Mouse (Mus musculus): ENCODE data around the gene Trip13. TPM values are rescaled to one million over a fixed set of nuclear protein-coding genes. Genes with fewer than 3 reads are reported as not detected.
A peak's percentile ranks its signal among the peaks of the same experiment; 100 is the strongest.

The Trip13 gene
- polyA plus RNA-seq, 2 experiments: 20.6 to 36.0 TPM

DNA sequence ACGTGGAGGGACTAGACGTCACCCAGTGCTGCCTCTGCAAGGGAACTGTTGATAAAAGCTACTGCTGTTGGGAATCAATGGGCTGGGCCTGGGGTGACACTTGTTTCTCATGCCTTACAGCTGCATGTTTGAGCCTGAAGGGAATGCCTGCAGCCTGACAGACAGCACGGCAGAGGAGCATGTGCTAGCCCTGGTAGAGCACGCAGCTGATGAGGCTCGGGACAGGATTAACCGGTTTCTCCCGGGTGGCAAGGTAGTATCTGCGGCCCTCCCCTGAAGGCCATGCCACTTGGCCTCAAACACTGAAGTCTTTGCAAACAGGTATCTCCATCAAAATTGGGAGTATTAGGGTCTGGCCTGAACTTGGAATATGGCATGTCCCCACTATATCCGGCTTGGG, 7.0 kb upstream of the Trip13 start:
- 83% methylated on average over 9 of the region's 9 CpGs for WGBS
- Histone ChIP-seq H3K9me3 (ENCODE audit: control insufficient read depth, low read length) (no peaks in the 10 kb centered on the region), H3K27me3 (ENCODE audit: control insufficient read depth, insufficient read depth, low read length) (no peaks in the 10 kb centered on the region), H3K4me3 (replicated peaks; ENCODE audit: low read length) (no peak overlapping the region), H3K36me3 (ENCODE audit: control insufficient read depth, insufficient read depth, low read length) (peaks cover 96% of the 10 kb centered on the region), H3K4me1 (ENCODE audit: control insufficient read depth, insufficient read depth, low read length) (no peaks in the 10 kb centered on the region), H3K27ac (replicated peaks; ENCODE audit: low read depth, low read length) (no peak overlapping the region), H3K4me2 (replicated peaks; ENCODE audit: low read depth, low read length, severe bottlenecking) (no peak overlapping the region), H3K9ac (ENCODE audit: low read depth, low read length, severe bottlenecking) (no peak overlapping the region)
- no peak for TF ChIP-seq POLR2A (IDR thresholded peaks at IDR 0.05; ENCODE audit: borderline replicate concordance, extremely low read depth, insufficient read depth, insufficient read length)
- no peak for DNase-seq (ENCODE audit: low spot score)
- no peak for ATAC-seq (ENCODE audit: low FRiP score, low read depth)

DNA sequence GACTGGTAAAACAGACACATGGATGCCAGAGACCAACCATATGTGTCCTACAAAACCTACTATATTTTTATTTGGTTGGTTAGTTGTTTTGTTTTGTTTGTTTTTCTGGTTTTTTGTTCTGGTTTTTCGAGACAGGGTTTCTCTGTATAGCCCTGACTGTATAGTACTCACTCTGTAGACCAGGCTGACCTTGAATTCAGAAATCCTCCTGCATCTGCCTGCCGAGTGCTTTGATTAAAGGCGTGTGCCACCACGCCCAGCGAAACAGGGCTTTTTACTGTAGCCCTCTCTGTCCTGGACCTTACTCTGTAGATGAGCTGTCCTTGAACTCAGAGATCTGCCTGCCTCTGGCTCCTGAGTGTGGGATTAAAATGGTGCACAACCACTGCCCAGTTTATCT, 1.5 kb upstream of the Trip13 start:
- H3K4me2 ChIP-seq (replicated peaks; ENCODE audit: low read depth, low read length, severe bottlenecking): no peak overlapping the region
- no peak overlapping the region for H3K9ac ChIP-seq (ENCODE audit: low read depth, low read length, severe bottlenecking)
- peaks cover 5% of the 10 kb centered on the region for H3K4me1 ChIP-seq (ENCODE audit: control insufficient read depth, insufficient read depth, low read length)
- no peak overlapping the region for H3K4me3 ChIP-seq (replicated peaks; ENCODE audit: low read length)
- 96% methylated on average over 5 of the region's 5 CpGs for WGBS
- ATAC-seq (ENCODE audit: low FRiP score, low read depth): no peak
- no peaks in the 10 kb centered on the region for H3K27me3 ChIP-seq (ENCODE audit: control insufficient read depth, insufficient read depth, low read length)
- H3K36me3 ChIP-seq (ENCODE audit: control insufficient read depth, insufficient read depth, low read length): peaks cover 45% of the 10 kb centered on the region
- no peak for TF ChIP-seq POLR2A (IDR thresholded peaks at IDR 0.05; ENCODE audit: borderline replicate concordance, extremely low read depth, insufficient read depth, insufficient read length)
- H3K27ac ChIP-seq (replicated peaks; ENCODE audit: low read depth, low read length): no peak overlapping the region
- H3K9me3 ChIP-seq (ENCODE audit: control insufficient read depth, low read length): no peaks in the 10 kb centered on the region
- DNase-seq (ENCODE audit: low spot score): no peak

DNA sequence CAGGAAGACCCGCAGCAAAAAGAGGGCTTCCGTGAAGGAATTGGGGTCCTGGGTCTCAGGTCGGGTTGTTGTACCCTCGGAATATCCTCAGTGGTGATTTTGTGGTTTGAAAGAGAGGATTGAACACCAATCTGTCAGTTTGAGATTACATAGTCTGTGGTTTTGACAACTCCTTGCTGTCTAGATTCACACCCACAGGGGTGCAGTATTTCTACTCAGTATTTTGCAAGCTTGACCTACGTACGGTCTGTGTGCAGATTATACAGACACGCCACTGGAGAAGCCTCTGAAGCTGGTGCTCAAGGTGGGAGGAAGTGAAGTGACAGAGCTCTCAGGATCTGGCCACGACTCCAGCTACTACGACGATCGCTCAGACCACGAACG, 585 bp upstream of the Trip13 start:
- peak overlapping the region; percentile 63 for H3K9ac ChIP-seq (ENCODE audit: low read depth, low read length, severe bottlenecking)
- peak overlapping the region; percentile 75 for H3K27ac ChIP-seq (replicated peaks; ENCODE audit: low read depth, low read length)
- no peaks in the 10 kb centered on the region for H3K9me3 ChIP-seq (ENCODE audit: control insufficient read depth, low read length)
- DNase-seq (ENCODE audit: low spot score) (no peak), ATAC-seq (ENCODE audit: low FRiP score, low read depth) (no peak)
- H3K4me2 ChIP-seq (replicated peaks; ENCODE audit: low read depth, low read length, severe bottlenecking): peak overlapping the region; percentile 64
- TF ChIP-seq POLR2A (IDR thresholded peaks at IDR 0.05; ENCODE audit: borderline replicate concordance, extremely low read depth, insufficient read depth, insufficient read length): no peak
- peaks cover 36% of the 10 kb centered on the region for H3K36me3 ChIP-seq (ENCODE audit: control insufficient read depth, insufficient read depth, low read length)
- no peaks in the 10 kb centered on the region for H3K27me3 ChIP-seq (ENCODE audit: control insufficient read depth, insufficient read depth, low read length)
- peaks cover 5% of the 10 kb centered on the region for H3K4me1 ChIP-seq (ENCODE audit: control insufficient read depth, insufficient read depth, low read length)
- 44% methylated on average over 13 of the region's 13 CpGs for WGBS
- peak overlapping the region; percentile 68 for H3K4me3 ChIP-seq (replicated peaks; ENCODE audit: low read length)

DNA sequence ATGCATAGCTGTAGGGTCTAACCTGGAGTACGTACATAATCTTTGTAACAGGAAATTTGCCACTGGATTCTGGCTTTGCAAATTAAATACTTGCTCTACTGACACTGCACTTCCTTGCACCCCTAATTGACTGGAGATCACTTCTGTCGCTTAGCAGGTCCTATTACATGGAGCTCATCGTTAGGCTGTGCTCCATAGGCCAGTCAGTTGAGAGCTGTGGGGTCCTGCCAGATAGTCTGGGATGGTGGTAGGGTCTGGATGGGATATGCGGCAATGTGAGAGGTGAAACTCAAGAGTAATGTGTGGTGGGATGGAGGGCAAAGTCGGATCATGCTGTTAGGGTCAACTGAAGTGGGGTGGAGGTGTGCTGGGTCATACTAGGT, 655 bp downstream of the Trip13 start:
- Histone ChIP-seq H3K9me3 (ENCODE audit: control insufficient read depth, low read length) (no peaks in the 10 kb centered on the region), H3K27ac (replicated peaks; ENCODE audit: low read depth, low read length) (no peak overlapping the region), H3K4me3 (replicated peaks; ENCODE audit: low read length) (peak overlapping the region; percentile 68), H3K27me3 (ENCODE audit: control insufficient read depth, insufficient read depth, low read length) (no peaks in the 10 kb centered on the region), H3K4me2 (replicated peaks; ENCODE audit: low read depth, low read length, severe bottlenecking) (peak overlapping the region; percentile 64), H3K36me3 (ENCODE audit: control insufficient read depth, insufficient read depth, low read length) (peaks cover 28% of the 10 kb centered on the region), H3K9ac (ENCODE audit: low read depth, low read length, severe bottlenecking) (peak overlapping the region; percentile 63), H3K4me1 (ENCODE audit: control insufficient read depth, insufficient read depth, low read length) (peaks cover 5% of the 10 kb centered on the region)
- WGBS: 16% methylated on average over 5 of the region's 5 CpGs
- DNase-seq (ENCODE audit: low spot score) (no peak), ATAC-seq (ENCODE audit: low FRiP score, low read depth) (no peak)
- TF ChIP-seq POLR2A (IDR thresholded peaks at IDR 0.05; ENCODE audit: borderline replicate concordance, extremely low read depth, insufficient read depth, insufficient read length): no peak

DNA sequence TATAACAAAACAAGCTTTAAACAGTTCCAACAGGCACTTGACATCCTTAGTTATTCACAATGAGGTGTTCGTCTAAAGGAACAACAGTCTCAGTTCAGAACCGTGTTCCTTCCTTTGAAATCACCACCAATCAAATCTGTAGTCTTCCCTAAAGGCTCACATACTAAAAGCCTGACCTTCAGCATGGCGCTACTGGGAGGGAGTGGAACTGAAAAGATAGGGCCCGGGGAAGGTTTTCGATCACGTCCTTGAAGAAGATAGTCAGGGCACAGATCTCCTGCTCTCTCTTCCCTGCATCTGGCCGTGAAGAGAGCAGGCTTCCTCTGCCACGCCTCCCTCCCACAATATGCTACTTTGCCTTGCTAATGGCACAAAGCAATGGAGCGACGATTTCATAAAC, 5.4 kb downstream of the Trip13 start:
- H3K36me3 ChIP-seq (ENCODE audit: control insufficient read depth, insufficient read depth, low read length): peaks cover 27% of the 10 kb centered on the region
- H3K9me3 ChIP-seq (ENCODE audit: control insufficient read depth, low read length): no peaks in the 10 kb centered on the region
- TF ChIP-seq POLR2A (IDR thresholded peaks at IDR 0.05; ENCODE audit: borderline replicate concordance, extremely low read depth, insufficient read depth, insufficient read length): no peak
- no peak overlapping the region for H3K9ac ChIP-seq (ENCODE audit: low read depth, low read length, severe bottlenecking)
- no peaks in the 10 kb centered on the region for H3K27me3 ChIP-seq (ENCODE audit: control insufficient read depth, insufficient read depth, low read length)
- H3K4me1 ChIP-seq (ENCODE audit: control insufficient read depth, insufficient read depth, low read length): no peaks in the 10 kb centered on the region
- no peak overlapping the region for H3K27ac ChIP-seq (replicated peaks; ENCODE audit: low read depth, low read length)
- no peak overlapping the region for H3K4me3 ChIP-seq (replicated peaks; ENCODE audit: low read length)
- ATAC-seq (ENCODE audit: low FRiP score, low read depth): no peak
- no peak overlapping the region for H3K4me2 ChIP-seq (replicated peaks; ENCODE audit: low read depth, low read length, severe bottlenecking)
- WGBS: 92% methylated on average over 10 of the region's 10 CpGs
- no peak for DNase-seq (ENCODE audit: low spot score)

DNA sequence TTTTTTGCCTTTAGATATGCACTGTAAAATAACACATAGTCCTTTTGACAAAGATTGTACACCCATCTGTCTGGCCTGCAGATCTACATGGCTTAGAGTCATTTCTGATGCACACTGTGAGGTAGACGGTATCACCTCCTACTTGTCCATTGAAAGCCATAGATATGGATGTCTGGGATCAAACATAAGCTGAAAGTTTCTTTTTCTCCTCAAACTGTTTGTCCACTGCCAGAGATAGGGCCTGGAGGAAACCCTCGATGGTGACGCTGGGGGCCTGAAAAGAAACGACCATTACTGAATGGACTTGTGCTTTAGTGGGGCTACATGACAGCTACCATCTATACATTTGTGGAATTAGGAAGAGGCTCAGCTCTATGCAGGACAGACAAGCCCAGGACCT, 24.5 kb downstream of the Trip13 start:
- Histone ChIP-seq H3K4me2 (replicated peaks; ENCODE audit: low read depth, low read length, severe bottlenecking) (no peak overlapping the region), H3K27ac (replicated peaks; ENCODE audit: low read depth, low read length) (no peak overlapping the region), H3K9me3 (ENCODE audit: control insufficient read depth, low read length) (no peaks in the 10 kb centered on the region), H3K4me1 (ENCODE audit: control insufficient read depth, insufficient read depth, low read length) (no peaks in the 10 kb centered on the region), H3K9ac (ENCODE audit: low read depth, low read length, severe bottlenecking) (no peak overlapping the region), H3K27me3 (ENCODE audit: control insufficient read depth, insufficient read depth, low read length) (no peaks in the 10 kb centered on the region), H3K36me3 (ENCODE audit: control insufficient read depth, insufficient read depth, low read length) (peaks cover 39% of the 10 kb centered on the region), H3K4me3 (replicated peaks; ENCODE audit: low read length) (no peak overlapping the region)
- TF ChIP-seq POLR2A (IDR thresholded peaks at IDR 0.05; ENCODE audit: borderline replicate concordance, extremely low read depth, insufficient read depth, insufficient read length): no peak
- 88% methylated on average over 4 of the region's 4 CpGs for WGBS
- no peak for ATAC-seq (ENCODE audit: low FRiP score, low read depth)
- DNase-seq (ENCODE audit: low spot score): no peak

Measured in limb, embryonic 14.5 days (tissue).